Mouse (Mus musculus): ENCODE measurements at regions not wholly inside any gene's neighbourhood (a gene's known extent, or its start where the extent isn't known, plus 50 kb on each side); places are given as distances from the start of the nearest gene placed in this dataset.
"Not testable (repeated sequence)": the region's sequence is repeated elsewhere in the genome, so short reads cannot be mapped to it uniquely, and the experiment has no call there.

- DNase-seq (ENCODE audit: low read depth, low spot score), result no peak
These were observed 132.0 kb upstream of the Kiz start for GRCm38 (mm10) chr2:146723671-146724070.

- DNase-seq (ENCODE audit: low read depth, low spot score), result no peak
These were observed 131.5 kb upstream of the Kiz start for GRCm38 (mm10) chr2:146724142-146724679.

DNA sequence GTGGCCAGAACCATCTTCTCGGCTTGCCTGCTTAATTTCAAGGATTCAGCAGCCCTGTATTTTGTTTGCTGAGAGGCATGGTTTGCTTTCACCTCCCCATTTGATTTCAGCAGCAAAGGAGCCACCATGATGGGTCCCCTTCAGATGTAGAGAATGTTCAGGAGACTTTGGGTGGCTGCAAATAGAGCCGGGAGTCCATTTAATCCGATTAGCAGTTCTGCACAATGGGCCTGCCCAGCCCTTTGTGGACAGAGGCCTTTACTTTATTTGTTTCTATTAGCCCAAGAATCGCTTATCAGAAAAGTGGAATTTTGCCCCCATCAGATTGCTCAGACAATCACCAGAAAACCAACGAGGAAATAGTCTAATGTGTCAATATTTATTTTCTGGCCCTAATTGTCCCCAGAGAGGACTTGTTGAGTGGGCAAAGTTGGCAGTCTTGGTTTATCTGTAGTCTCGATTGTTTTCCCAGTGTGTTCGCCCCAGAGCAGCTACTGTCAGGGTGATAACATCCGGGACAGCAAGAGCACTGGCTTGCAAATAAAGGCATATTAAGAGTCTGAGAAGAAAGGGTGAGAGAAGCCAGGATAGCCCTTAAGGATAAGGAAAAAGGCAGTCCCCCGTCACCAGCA lies 130.6 kb upstream of the Kiz start:
- DNase-seq (ENCODE audit: low read depth, low spot score), result no peak

DNA sequence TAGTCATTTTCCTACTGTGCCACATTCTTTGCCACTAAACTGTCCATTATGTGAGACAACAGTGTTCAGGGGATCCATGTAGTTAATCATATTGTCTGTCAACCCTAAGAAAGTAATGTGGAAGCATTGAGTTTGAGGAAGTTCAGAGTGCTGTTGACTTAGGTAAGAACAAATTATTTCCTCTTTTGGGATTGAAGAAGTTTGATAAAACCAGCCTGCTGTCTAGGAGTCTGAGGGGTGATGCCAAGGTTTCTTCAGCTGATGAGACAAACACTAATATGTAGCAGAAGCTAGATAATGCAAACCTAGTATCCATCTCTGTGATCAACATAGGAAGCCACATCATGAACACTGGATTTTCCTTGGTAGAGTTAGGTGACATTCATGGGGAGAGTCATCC lies 127.0 kb upstream of the Kiz start:
- DNase-seq (ENCODE audit: low read depth, low spot score), result no peak

DNA sequence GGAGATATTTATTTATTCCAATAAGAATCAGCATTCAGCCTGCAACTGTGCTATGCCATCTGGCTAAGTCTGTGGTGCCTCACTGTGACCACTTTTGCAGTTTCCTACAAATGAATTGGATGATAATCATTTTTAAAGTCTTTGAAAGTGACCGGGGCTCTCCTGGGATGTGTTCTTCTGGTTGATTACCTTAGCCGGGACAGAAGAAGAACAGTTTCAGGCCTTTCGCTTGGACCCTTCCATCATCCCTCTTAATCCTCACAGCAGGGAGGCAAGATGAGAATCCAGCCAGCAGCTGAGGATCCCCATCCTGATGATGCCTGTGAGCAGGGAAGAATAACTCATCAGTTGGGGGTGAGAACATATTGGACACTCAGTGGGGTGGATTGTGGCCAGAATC lies 124.6 kb upstream of the Kiz start:
- no peak for DNase-seq (ENCODE audit: low read depth, low spot score)

GRCm38 (mm10) chr2:146732891-146733290 lies 122.8 kb upstream of the Kiz start:
- not testable (repeated sequence) for DNase-seq (ENCODE audit: low read depth, low spot score)

GRCm38 (mm10) chr2:146744396-146744795 lies 111.3 kb upstream of the Kiz start:
- no peak for DNase-seq (ENCODE audit: low read depth, low spot score)

DNA sequence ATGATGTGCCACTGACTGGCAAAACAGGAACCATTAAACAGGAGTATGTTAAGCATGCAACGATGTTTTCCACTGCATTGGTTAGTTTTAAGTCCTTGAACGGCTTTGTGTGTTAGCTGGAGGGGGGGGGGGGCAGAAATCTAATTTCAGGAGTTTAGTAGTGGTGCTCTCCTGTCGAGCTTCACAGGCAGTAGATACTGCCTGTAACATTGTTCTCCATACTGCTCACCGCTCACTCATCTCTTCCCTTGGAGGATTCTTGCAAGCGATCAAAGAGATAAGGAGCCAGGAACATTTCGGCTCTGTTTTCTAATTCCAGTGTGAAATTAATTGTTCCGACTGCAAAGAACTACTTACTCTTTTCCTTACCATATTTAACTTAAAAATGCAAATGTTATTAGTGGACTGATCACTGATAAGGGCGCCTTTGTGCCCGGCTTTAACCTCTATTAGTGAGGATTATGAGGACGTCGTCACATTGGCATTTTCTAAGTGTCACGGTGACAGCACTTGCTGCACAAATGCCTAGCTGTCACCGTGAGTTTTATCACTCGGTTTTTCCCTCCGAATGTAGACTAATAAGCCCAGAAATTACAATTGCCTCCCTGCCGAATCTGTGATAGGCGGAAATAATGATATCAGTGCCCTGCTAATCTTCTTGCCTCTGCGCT lies 110.5 kb upstream of the Kiz start:
- no peak for DNase-seq (ENCODE audit: low read depth, low spot score)

DNA sequence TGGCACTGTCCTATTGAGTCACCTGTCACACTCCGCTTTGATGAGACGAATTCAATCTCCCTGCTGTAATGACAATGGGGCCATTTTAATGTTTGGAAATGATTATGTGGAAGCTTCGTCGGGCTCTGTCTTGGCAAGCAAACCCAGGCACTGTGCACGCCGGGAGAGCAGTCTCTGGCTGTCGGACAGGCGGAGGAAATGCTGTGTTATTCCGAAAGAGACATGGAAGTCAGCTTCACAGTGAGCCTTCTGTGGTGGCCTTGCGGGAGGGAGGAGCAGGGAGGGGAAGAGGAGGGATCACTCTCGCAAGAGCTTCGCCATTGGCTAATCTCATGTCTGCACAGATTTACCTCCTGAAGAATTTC lies 110.0 kb upstream of the Kiz start:
- peak; percentile 47 for DNase-seq (ENCODE audit: low read depth, low spot score)

DNA sequence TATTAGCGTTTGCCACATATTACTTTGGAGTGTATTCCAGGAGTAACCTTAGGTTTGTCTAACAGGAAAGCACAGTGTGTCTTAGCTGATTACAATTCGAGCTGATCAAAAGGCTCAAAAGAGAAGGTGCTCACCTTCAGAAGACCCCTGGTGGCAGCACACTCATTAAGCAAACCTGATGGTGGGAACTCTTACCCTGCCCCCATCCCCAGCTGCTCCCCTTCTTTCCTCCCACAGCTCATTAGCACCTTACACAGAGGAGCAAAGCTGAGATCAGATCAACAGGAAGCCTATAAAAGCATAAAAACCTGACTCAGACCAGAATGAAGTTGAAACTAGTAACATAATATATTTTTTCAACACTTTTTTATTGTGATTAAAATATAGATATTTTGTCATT lies 101.7 kb upstream of the Kiz start:
- no peak for DNase-seq (ENCODE audit: low read depth, low spot score)

DNA sequence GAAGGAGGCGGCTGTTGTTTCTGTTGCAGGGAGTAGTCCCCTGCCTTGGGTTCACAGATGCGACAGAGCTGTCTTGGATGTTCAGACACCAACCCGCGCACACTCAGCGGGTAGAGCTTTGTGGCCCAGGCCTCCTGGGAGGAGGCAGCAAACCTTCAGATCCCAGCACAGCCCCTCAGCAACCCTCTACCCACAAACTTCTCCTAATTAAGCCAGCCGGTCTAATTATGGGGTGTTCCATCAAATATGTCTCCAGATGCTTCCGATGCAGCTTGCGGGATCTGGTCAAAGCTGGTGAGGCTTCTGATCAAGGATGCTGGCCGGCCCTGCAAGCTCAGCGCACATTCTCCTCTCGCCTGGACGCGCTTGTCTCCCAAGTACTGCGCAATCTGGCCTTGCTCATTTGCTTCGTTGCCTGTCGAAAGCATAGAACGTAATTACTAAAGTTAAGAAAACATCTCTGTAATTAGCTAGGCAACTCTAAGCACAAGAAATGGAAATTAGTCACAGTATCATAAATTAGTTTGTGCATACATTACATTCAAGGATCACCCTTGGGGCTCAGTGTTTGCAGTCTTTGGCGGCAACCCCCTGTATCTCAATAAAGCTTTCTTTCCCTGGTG lies 92.0 kb upstream of the Kiz start:
- DNase-seq (ENCODE audit: low read depth, low spot score), result no peak

DNA sequence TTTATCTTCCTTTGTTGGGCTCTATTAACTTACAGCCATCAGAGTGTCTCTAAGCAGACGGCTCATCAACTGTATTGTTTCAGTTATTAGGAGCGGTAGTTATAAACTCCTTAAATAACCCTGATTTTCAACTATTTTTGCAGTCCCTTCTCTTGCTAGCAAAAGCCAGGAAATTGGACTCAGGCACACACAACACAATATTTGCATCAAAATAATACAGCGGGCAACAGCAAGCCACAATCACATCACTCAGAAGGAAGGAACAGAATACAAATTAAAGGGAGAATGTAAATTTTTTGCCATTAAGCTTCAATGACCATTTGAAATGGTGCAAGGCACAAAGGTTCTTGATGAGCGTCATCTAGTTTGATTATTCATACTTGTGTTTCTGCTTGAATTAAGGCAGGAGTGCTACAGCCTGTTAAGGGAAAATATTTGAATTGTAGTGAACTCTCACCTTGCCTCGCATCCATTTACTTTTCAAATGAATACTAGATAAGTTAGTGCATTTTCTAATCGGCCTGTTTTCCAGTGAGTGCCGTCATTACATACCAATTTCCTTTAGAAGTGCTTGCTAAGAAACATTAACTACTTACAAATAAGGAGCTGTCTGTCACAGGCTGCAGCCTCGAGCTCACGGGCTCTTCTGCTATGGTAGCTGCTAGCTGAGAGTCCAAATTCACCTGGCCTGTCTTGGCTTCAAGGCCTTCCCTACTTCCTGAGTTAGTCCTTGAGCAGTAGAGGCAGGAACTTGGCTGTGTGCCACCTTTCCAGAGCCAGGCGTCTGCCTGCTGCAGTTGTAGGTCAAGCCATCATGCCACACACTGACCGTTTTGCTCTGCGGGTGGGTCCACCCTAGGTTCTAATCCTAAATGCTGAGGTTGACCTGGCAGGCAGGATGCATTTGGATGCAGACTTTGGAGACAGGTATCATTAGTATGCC lies 91.1 kb upstream of the Kiz start:
- no peak for DNase-seq (ENCODE audit: low read depth, low spot score)

- DNase-seq (ENCODE audit: low read depth, low spot score), result no peak
These were observed 80.8 kb upstream of the Kiz start for GRCm38 (mm10) chr2:146774876-146775275.

- no peak for DNase-seq (ENCODE audit: low read depth, low spot score)
These were observed 68.4 kb upstream of the Kiz start for GRCm38 (mm10) chr2:146787132-146787810.

GRCm38 (mm10) chr2:146787811-146788455 lies 67.7 kb upstream of the Kiz start:
- DNase-seq (ENCODE audit: low read depth, low spot score), result no peak

- no peak for DNase-seq (ENCODE audit: low read depth, low spot score)
These were observed 62.7 kb upstream of the Kiz start for GRCm38 (mm10) chr2:146792844-146793420.

GRCm38 (mm10) chr2:146802973-146803372 lies 52.7 kb upstream of the Kiz start:
- no peak for DNase-seq (ENCODE audit: low read depth, low spot score)

All from retina, postnatal 7 days (tissue).